In genomic region chr7:142985146-142985545, GRCm38 (mm10) we compare ENCODE assay signal across 39 mouse cellular contexts. TPM values are rescaled to one million over a fixed set of nuclear protein-coding genes. Genes with fewer than 3 reads are reported as not detected.
"Had no signal": no experiment of that assay in that cellular context is flagged by ENCODE, and none has a peak within 500 bp of the region (broad histone marks: within the 10 kb centered on the region; RNA-seq: fewer than 3 reads in every experiment).

No protein-coding gene starts in this region.

- H3K9ac ChIP-seq: limb, embryonic 12.5 days; limb, embryonic 13.5 days; limb, embryonic 15.5 days; liver, embryonic 12.5 days; liver, embryonic 13.5 days; liver, embryonic 14.5 days; liver, embryonic 15.5 days; liver, postnatal 0 days; lung, embryonic 14.5 days; lung, embryonic 15.5 days; midbrain, embryonic 12.5 days; midbrain, embryonic 13.5 days; midbrain, embryonic 15.5 days had no signal

- H3K4me3 ChIP-seq: left cerebral cortex, adult 2 months; limb, embryonic 10.5 days; limb, embryonic 12.5 days; limb, embryonic 13.5 days; limb, embryonic 15.5 days; liver, embryonic 12.5 days; liver, embryonic 13.5 days; liver, embryonic 15.5 days; lung, embryonic 15.5 days; megakaryocyte, embryonic 14.5 days; midbrain, embryonic 10.5 days; midbrain, embryonic 12.5 days; midbrain, embryonic 13.5 days; midbrain, embryonic 15.5 days; myocyte had no signal

- ATAC-seq: liver, embryonic 12.5 days; liver, postnatal 0 days; lung, postnatal 0 days; midbrain, embryonic 13.5 days; midbrain, embryonic 15.5 days; midbrain, embryonic 16.5 days had no signal

- H3K4me2 ChIP-seq: limb, embryonic 12.5 days; limb, embryonic 13.5 days; limb, embryonic 15.5 days; liver, embryonic 11.5 days; liver, embryonic 12.5 days; liver, embryonic 13.5 days; liver, embryonic 15.5 days; lung, embryonic 14.5 days; lung, embryonic 15.5 days; midbrain, embryonic 11.5 days; midbrain, embryonic 12.5 days; midbrain, embryonic 13.5 days; midbrain, embryonic 15.5 days had no signal

- H3K27me3 ChIP-seq: limb, embryonic 13.5 days; limb, embryonic 15.5 days; lung, embryonic 15.5 days; midbrain, embryonic 12.5 days; midbrain, embryonic 13.5 days; midbrain, embryonic 15.5 days had no signal

- H3K27ac ChIP-seq: left cerebral cortex, adult 2 months; limb, embryonic 10.5 days; limb, embryonic 12.5 days; limb, embryonic 13.5 days; limb, embryonic 15.5 days; liver, embryonic 12.5 days; liver, embryonic 13.5 days; liver, embryonic 14.5 days; liver, embryonic 15.5 days; lung, embryonic 15.5 days; macrophage; midbrain, embryonic 10.5 days; midbrain, embryonic 12.5 days; midbrain, embryonic 13.5 days; midbrain, embryonic 15.5 days had no signal

- H3K4me1 ChIP-seq: limb, embryonic 12.5 days; limb, embryonic 15.5 days; lung, embryonic 15.5 days; midbrain, embryonic 10.5 days; midbrain, embryonic 12.5 days; midbrain, embryonic 13.5 days; midbrain, embryonic 15.5 days had no signal

- H3K9me3 ChIP-seq: limb, embryonic 10.5 days; limb, embryonic 12.5 days; limb, embryonic 13.5 days; limb, embryonic 15.5 days; liver, embryonic 12.5 days; liver, embryonic 13.5 days; liver, embryonic 15.5 days; lung, embryonic 15.5 days; midbrain, embryonic 10.5 days; midbrain, embryonic 12.5 days; midbrain, embryonic 13.5 days; midbrain, embryonic 15.5 days had no signal

- H3K36me3 ChIP-seq: limb, embryonic 10.5 days; limb, embryonic 12.5 days; limb, embryonic 13.5 days; limb, embryonic 15.5 days; liver, embryonic 12.5 days; liver, embryonic 13.5 days; liver, embryonic 15.5 days; lung, embryonic 15.5 days; midbrain, embryonic 10.5 days; midbrain, embryonic 12.5 days; midbrain, embryonic 13.5 days; midbrain, embryonic 15.5 days had no signal

- DNase-seq: left cerebral cortex, postnatal 4 days; liver; liver, embryonic 13.5 days; liver, postnatal 0 days; lung, adult 18-20 months; lung, adult 2 months; lung, embryonic 14.5 days; lung, postnatal 10 days; lung, postnatal 14 days; lung, postnatal 36 days; lung, postnatal 4 days; midbrain, embryonic 14.5 days had no signal

RNA-seq across cellular contexts. Expression of gene Ascl2, which starts 16.1 kb away (rescaled TPM):
- total RNA-seq: left cerebral cortex, adult 18-20 months; left cerebral cortex, postnatal 14 days; left cerebral cortex, postnatal 25 days; liver, adult 2 months; midbrain, postnatal 0 days; monocyte, adult 5-6 weeks had no signal
- polyA plus RNA-seq: liver, adult 2 months; myocyte had no signal

RNA-seq across cellular contexts. Expression of gene Tspan32, which starts 19.7 kb away (rescaled TPM):
- total RNA-seq: left cerebral cortex, postnatal 4 days had no signal

RNA-seq across cellular contexts. Expression of gene Th, which starts 54.2 kb away (rescaled TPM):
- total RNA-seq: liver, adult 2 months; megakaryocyte-erythroid progenitor cell, adult 5-6 weeks; monocyte, adult 5-6 weeks had no signal
- polyA plus RNA-seq: liver, adult 2 months; liver, embryonic 13.5 days; liver, postnatal 0 days; macrophage; myocyte had no signal
